Mouse (Mus musculus) hindbrain, postnatal 0 days (tissue): ENCODE measurements at regions not wholly inside any gene's neighbourhood (a gene's known extent, or its start where the extent isn't known, plus 50 kb on each side); places are given as distances from the start of the nearest gene placed in this dataset.

ENCODE experiments used
- ATAC-seq: fragments of 200-750 bp; cut with Nextera tagmentation; 2 replicates; pipeline ENCODE4 v1.8.0; 2017; ENCODE audit warnings: mild to moderate bottlenecking, moderate TSS enrichment, moderate library complexity
- DNase-seq: peaks from one replicate; pipeline ENCODE4 v3.0.0-alpha.2; 2015; ENCODE audit warnings: low spot score
- H3K27ac ChIP-seq: fragments of 300-500 bp; sonication (generic); 2 replicates; pipeline ENCODE4 v1.5.1; 2014; ENCODE audit warnings: mild to moderate bottlenecking
- H3K27me3 ChIP-seq: fragments of 300-500 bp; sonication (generic); 2 replicates; pipeline ENCODE4 v1.6.1; 2014; ENCODE audit warnings: low read length, mixed read lengths; ENCODE audit not compliant: insufficient read depth
- H3K36me3 ChIP-seq: fragments of 300-500 bp; sonication (generic); 2 replicates; pipeline ENCODE4 v1.6.1; 2014; ENCODE audit warnings: low read length, mixed read lengths; ENCODE audit not compliant: insufficient read depth
- H3K4me1 ChIP-seq: fragments of 300-500 bp; sonication (generic); 2 replicates; pipeline ENCODE4 v1.6.1; 2014; ENCODE audit warnings: antibody characterized with exemption, low read length, mixed read lengths; ENCODE audit not compliant: insufficient read depth
- H3K4me2 ChIP-seq: fragments of 300-500 bp; sonication (generic); 2 replicates; pipeline ENCODE4 v1.6.1; 2014; ENCODE audit warnings: low read depth, mild to moderate bottlenecking, low read length, moderate library complexity, mixed read lengths
- H3K4me3 ChIP-seq: fragments of 300-500 bp; sonication (generic); 2 replicates; pipeline ENCODE4 v1.5.1; 2014; ENCODE audit warnings: low read length
- H3K9ac ChIP-seq: fragments of 300-500 bp; sonication (generic); replicated peaks from 2 replicates; pipeline ENCODE4 v1.6.1; 2014; ENCODE audit warnings: mild to moderate bottlenecking, low read length, moderate library complexity, mixed read lengths
- H3K9me3 ChIP-seq: fragments of 300-500 bp; sonication (generic); 2 replicates; pipeline ENCODE4 v1.6.1; 2016; ENCODE audit warnings: low read length, mixed read lengths
- CTCF ChIP-seq: IDR thresholded peaks from 2 replicates; pipeline ENCODE4 v1.5.1; 2016; ENCODE audit warnings: antibody characterized with exemption, control low read depth, low read depth
- WGBS: fragments of 180-500 bp; shearing (Covaris S2); extraction: QIAGEN DNeasy Blood & Tissue Kit; methylation state at CpG from one replicate; pipeline ENCODE4 v1.1.7; 2014; 5-methylcytosine and 5-hydroxymethylcytosine counted together

DNA sequence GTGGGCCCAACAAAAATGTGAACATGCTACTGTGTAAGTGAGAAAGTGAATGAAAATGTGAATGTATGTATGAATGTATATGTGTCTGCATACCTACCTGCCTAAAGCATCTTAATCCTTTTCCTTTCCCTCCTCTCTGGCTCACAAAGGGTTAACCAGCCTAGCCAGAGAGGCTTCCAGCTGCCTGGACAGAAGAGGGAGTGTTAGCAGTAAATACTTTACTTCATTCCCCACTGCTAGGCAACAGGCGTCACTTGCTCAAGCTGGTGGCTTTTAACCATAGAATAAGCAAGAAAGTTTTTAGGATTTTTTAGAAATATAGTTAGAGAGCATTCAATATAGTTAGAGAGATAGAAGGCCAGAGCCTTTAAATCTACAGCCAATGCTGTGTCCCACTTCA lies 363.6 kb downstream of the Rps24 start:
- H3K27ac ChIP-seq = peak overlapping the region; percentile 52
- TF ChIP-seq CTCF = no peak
- H3K4me2 ChIP-seq = no peak overlapping the region
- no peak overlapping the region for H3K9ac ChIP-seq
- H3K4me1 ChIP-seq = no peaks in the 10 kb centered on the region
- WGBS = 23% methylated on average over 1 of the region's 1 CpGs
- H3K36me3 ChIP-seq = no peaks in the 10 kb centered on the region
- no peak for ATAC-seq
- no peak overlapping the region for H3K4me3 ChIP-seq
- H3K27me3 ChIP-seq = no peaks in the 10 kb centered on the region
- DNase-seq = peak; percentile 57
- no peaks in the 10 kb centered on the region for H3K9me3 ChIP-seq

DNA sequence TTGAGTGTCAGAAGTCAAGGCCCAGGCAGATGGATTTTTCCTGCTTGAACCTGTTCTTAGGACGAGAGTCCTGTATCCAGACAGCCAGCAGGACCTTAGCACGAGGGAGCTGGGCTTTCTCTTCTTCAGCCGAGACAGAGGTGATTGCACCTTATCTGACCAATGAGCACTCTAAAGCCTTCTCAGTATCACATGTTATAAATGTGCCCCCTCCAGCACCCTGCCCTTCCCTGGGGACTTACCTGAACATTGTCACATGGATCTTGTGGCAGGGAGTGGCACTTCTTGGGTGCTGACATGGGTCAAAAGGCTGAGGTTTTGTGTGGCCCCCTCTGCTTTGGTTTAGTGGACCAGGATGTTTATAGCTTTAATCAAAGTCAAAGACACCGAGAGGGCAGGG lies 367.5 kb downstream of the Rps24 start:
- Histone ChIP-seq H3K27ac (no peak overlapping the region), H3K4me1 (no peaks in the 10 kb centered on the region), H3K4me3 (no peak overlapping the region), H3K9ac (no peak overlapping the region), H3K36me3 (no peaks in the 10 kb centered on the region), H3K4me2 (no peak overlapping the region), H3K9me3 (no peaks in the 10 kb centered on the region), H3K27me3 (no peaks in the 10 kb centered on the region)
- no peak for ATAC-seq
- no peak for TF ChIP-seq CTCF
- 55% methylated on average over 4 of the region's 4 CpGs for WGBS
- no peak for DNase-seq

DNA sequence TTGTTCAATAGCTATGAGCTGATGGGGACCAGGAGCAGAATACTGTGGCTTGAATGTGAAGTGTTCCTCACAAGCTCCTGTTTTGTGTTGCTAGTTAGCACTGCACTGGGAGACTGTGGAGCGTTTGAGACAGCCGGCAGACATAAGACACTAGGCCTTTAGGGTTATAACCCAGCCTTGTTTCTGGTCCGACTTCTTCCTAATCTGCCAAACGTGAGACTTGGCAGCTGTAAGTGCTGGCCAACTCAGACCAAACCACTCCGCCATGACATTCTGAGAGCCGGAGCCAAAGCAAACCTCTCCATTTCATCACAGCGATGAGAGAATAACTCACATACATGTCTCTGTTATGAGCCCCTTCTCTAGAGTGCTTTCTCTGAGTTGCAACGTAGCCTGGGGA lies 375.2 kb downstream of the Rps24 start:
- Histone ChIP-seq H3K4me1 (no peaks in the 10 kb centered on the region), H3K27me3 (no peaks in the 10 kb centered on the region), H3K4me2 (no peak overlapping the region), H3K9ac (no peak overlapping the region), H3K4me3 (no peak overlapping the region), H3K27ac (no peak overlapping the region), H3K36me3 (no peaks in the 10 kb centered on the region), H3K9me3 (no peaks in the 10 kb centered on the region)
- DNase-seq (no peak), ATAC-seq (no peak)
- WGBS = 61% methylated on average over 8 of the region's 8 CpGs
- no peak for TF ChIP-seq CTCF

DNA sequence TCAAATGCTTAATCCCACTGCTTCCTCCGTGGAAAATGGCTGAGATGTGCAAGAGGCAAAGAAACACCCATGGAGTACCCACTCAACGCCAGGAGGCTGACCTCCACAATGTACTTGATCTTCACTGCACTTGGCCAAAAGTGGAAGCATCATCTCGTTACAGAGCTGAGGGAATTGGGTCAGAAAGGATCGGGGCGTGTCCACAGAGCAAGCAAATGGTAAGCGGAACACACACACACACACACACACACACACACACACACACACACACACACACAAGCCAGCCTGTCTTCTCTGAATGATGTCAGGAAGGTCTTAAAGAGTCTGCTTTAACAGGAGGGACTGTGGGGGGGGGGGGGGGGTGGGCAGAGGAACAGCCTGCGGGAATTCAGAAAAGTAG lies 375.7 kb downstream of the Rps24 start:
- no peak overlapping the region for H3K27ac ChIP-seq
- no peak overlapping the region for H3K9ac ChIP-seq
- TF ChIP-seq CTCF = no peak
- H3K27me3 ChIP-seq = no peaks in the 10 kb centered on the region
- no peaks in the 10 kb centered on the region for H3K4me1 ChIP-seq
- no peaks in the 10 kb centered on the region for H3K9me3 ChIP-seq
- DNase-seq (no peak), ATAC-seq (no peak)
- H3K4me3 ChIP-seq = no peak overlapping the region
- 80% methylated on average over 7 of the region's 7 CpGs for WGBS
- H3K4me2 ChIP-seq = no peak overlapping the region
- no peaks in the 10 kb centered on the region for H3K36me3 ChIP-seq

DNA sequence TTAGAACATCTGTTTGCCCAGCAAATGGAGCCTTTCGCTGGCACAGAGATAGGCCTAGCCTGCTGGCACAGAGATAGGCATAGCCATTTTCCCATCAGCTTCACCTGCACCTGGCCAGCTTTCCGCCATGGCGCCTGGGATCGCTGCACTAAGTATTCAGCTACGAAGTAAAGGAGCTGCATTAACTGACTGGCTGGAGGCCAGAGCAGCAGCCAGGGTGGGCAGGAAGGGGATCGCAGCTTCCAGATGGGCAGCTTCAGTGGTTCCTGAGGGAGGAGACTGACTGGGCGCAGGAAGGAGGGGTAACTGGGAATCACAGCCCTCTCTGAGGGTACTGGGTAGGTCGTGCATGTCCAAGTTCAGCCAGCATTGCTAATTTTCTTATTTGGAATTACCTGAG lies 376.2 kb downstream of the Rps24 start:
- no peak for ATAC-seq
- H3K9ac ChIP-seq = no peak overlapping the region
- no peaks in the 10 kb centered on the region for H3K27me3 ChIP-seq
- H3K27ac ChIP-seq = no peak overlapping the region
- WGBS = 51% methylated on average over 8 of the region's 8 CpGs
- no peak overlapping the region for H3K4me3 ChIP-seq
- no peaks in the 10 kb centered on the region for H3K9me3 ChIP-seq
- H3K36me3 ChIP-seq = no peaks in the 10 kb centered on the region
- no peaks in the 10 kb centered on the region for H3K4me1 ChIP-seq
- H3K4me2 ChIP-seq = no peak overlapping the region
- TF ChIP-seq CTCF = no peak
- no peak for DNase-seq

DNA sequence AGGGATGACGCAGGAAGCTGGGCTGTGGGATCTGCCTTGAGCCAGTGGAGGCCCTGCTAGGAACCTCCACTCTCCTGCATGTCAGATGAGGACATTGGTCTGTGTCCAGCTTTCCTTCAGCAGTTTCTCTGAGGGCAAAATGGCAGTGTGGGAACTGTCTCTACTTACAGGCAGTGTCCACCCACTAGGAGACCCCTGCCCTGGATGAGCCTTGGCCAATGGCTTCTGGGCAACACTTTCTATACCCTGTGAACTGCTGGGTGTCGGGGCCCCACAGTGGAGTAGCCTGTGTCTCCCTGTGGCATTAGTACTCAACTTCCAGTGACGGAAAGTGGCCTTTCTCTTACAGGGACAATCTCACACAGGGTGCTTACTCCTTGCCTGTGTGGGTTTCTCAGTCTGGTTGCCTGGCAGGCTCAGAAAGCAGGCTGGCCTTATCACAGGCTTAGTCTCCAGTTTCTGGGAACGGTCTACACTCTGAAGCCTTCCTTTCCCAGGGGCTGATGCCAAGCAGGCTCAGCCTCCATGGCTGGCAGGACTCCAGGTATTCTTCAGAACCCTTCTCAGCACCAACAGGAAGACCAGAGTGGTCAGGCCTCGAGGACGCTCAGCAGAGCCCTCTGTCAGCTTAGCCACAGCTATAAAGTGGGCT lies 378.8 kb downstream of the Rps24 start:
- DNase-seq (peak; percentile 58), ATAC-seq (peak; percentile 76; the same call in 1 of the 2 replicates)
- Histone ChIP-seq H3K27me3 (no peaks in the 10 kb centered on the region), H3K27ac (peak overlapping the region; percentile 41; the same call in 1 of the 2 replicates), H3K36me3 (no peaks in the 10 kb centered on the region), H3K9ac (no peak overlapping the region), H3K4me3 (no peak overlapping the region), H3K9me3 (no peaks in the 10 kb centered on the region), H3K4me1 (no peaks in the 10 kb centered on the region), H3K4me2 (no peak overlapping the region)
- TF ChIP-seq CTCF = no peak
- 55% methylated on average over 6 of the region's 6 CpGs for WGBS

DNA sequence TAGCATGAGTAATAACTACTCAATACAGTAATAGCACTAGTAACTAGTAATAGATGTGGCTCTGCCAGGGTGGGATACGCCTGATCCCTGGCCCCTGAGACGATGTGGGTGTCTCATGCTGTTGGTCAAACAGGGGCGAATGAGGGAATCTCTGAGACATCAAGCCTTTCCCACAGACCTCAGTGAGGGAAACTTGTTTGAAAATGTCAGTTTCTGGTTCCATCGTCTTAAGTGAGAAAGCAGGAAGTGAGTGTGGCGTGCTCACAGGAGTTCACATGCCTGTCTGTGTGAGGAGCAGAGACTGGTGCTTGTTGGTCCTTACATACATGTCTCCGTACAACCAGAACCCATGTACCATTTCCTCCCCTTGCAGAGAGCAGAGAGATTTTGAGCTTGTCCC lies 380.9 kb downstream of the Rps24 start:
- no peak for TF ChIP-seq CTCF
- Histone ChIP-seq H3K9me3 (no peaks in the 10 kb centered on the region), H3K27me3 (no peaks in the 10 kb centered on the region)

More for the DNA sequence above, 380.9 kb downstream of the Rps24 start:
- H3K36me3 ChIP-seq = no peaks in the 10 kb centered on the region
- DNase-seq = no peak
- H3K4me3 ChIP-seq = no peak overlapping the region
- H3K4me1 ChIP-seq = no peaks in the 10 kb centered on the region
- 92% methylated on average over 6 of the region's 6 CpGs for WGBS
- H3K27ac ChIP-seq = no peak overlapping the region
- H3K4me2 ChIP-seq = no peak overlapping the region
- no peak for ATAC-seq
- H3K9ac ChIP-seq = no peak overlapping the region
